Mouse (Mus musculus) neural tube, embryonic 11.5 days (tissue): ENCODE data around the gene Mettl1. TPM values are rescaled to one million over a fixed set of nuclear protein-coding genes. Genes with fewer than 3 reads are reported as not detected.
A peak's percentile ranks its signal among the peaks of the same experiment; 100 is the strongest.

Source experiments
- ATAC-seq: fragments of 200-750 bp; cut with Nextera tagmentation; 2 replicates; pipeline ENCODE4 v1.8.0; 2017; ENCODE audit warnings: moderate number of reproducible peaks, mild to moderate bottlenecking, moderate TSS enrichment, moderate library complexity; ENCODE audit not compliant: insufficient read depth, low FRiP score, low TSS enrichment
- DNase-seq: peaks from one replicate; pipeline ENCODE4 v3.0.0-alpha.2; 2015; ENCODE audit warnings: low spot score
- H3K27ac ChIP-seq: fragments of 300-500 bp; sonication (generic); 2 replicates; pipeline ENCODE4 v1.5.1; 2014; ENCODE audit warnings: low read depth, mild to moderate bottlenecking, low read length
- H3K27me3 ChIP-seq: fragments of 300-500 bp; sonication (generic); 2 replicates; pipeline ENCODE4 v1.6.1; 2014; ENCODE audit warnings: mild to moderate bottlenecking, low read length, mixed read lengths; ENCODE audit not compliant: control insufficient read depth, insufficient read depth
- H3K36me3 ChIP-seq: fragments of 300-500 bp; sonication (generic); 2 replicates; pipeline ENCODE4 v1.6.1; 2014; ENCODE audit warnings: mild to moderate bottlenecking, low read length, moderate library complexity, mixed read lengths; ENCODE audit not compliant: control insufficient read depth, insufficient read depth
- H3K4me1 ChIP-seq: fragments of 300-500 bp; sonication (generic); 2 replicates; pipeline ENCODE4 v1.6.1; 2014; ENCODE audit warnings: low read length, mixed read lengths; ENCODE audit not compliant: control insufficient read depth, insufficient read depth
- H3K4me2 ChIP-seq: fragments of 300-500 bp; sonication (generic); 2 replicates; pipeline ENCODE4 v1.6.1; 2014; ENCODE audit warnings: low read depth, mild to moderate bottlenecking, moderate library complexity
- H3K4me3 ChIP-seq: fragments of 300-500 bp; sonication (generic); 2 replicates; pipeline ENCODE4 v1.5.1; 2014; ENCODE audit warnings: low read depth, low read length
- H3K9ac ChIP-seq: fragments of 300-500 bp; sonication (generic); 2 replicates; pipeline ENCODE4 v1.6.1; 2014; ENCODE audit warnings: mild to moderate bottlenecking, low read length
- H3K9me3 ChIP-seq: fragments of 300-500 bp; sonication (generic); 2 replicates; pipeline ENCODE4 v1.6.1; 2016; ENCODE audit warnings: low read length; ENCODE audit not compliant: control insufficient read depth
- WGBS: fragments of 180-500 bp; shearing (Covaris S2); extraction: QIAGEN DNeasy Blood & Tissue Kit; methylation state at CpG from one replicate; pipeline ENCODE4 v1.1.7; 2014; 5-methylcytosine and 5-hydroxymethylcytosine counted together
- polyA plus RNA-seq: library from polyadenylated mRNA; unstranded; fragments of >200 nt; fragmentation: Nextera tagmentation; extraction: Ambion mirVana; gene quantifications from 2 replicates; pipeline ENCODE4 v1.2.1, GENCODE M21; 2014

Mettl1 gene
- polyA plus RNA-seq, 1 experiment from 2014 or later: 42.0 TPM

GRCm38 (mm10) chr10:127083292-127083914 lies 42.2 kb downstream of the Mettl1 start:
- peaks cover 23% of the 10 kb centered on the region for H3K4me1 ChIP-seq
- peaks cover 57% of the 10 kb centered on the region for H3K27me3 ChIP-seq
- no peak for DNase-seq
- no peaks in the 10 kb centered on the region for H3K36me3 ChIP-seq
- H3K27ac ChIP-seq: no peak overlapping the region
- H3K4me2 ChIP-seq: no peak overlapping the region
- WGBS: 38% methylated on average over 8 of the region's 8 CpGs
- no peaks in the 10 kb centered on the region for H3K9me3 ChIP-seq
- no peak overlapping the region for H3K9ac ChIP-seq
- no peak for ATAC-seq
- no peak overlapping the region for H3K4me3 ChIP-seq

- Histone ChIP-seq H3K9me3 (no peaks in the 10 kb centered on the region), H3K27me3 (peaks cover 58% of the 10 kb centered on the region), H3K9ac (no peak overlapping the region), H3K36me3 (no peaks in the 10 kb centered on the region), H3K4me1 (peaks cover 23% of the 10 kb centered on the region), H3K4me2 (no peak overlapping the region), H3K4me3 (no peak overlapping the region), H3K27ac (no peak overlapping the region)
- 47% methylated on average over 5 of the region's 5 CpGs for WGBS
- ATAC-seq (no peak), DNase-seq (no peak)
These were observed 42.7 kb downstream of the Mettl1 start for GRCm38 (mm10) chr10:127083915-127084306.

DNA sequence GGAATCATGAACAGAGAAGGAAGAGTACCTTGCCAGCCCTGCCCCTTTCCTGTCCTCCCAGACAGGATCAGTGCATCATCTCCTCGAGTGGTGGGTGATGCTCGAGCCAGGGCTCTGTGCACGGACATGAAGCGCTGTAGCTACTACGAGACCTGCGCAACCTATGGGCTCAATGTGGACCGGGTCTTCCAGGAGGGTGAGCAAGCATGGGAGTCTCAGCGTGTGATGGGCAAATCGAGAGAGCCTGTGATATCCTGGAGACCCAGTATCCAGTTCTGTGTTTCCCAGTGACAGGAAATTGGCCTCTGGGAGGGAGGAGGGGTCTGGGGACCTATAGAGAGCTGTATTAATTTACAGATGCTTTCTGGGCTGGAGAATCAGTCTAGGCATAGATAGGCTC lies 43.8 kb downstream of the Mettl1 start:
- WGBS: 87% methylated on average over 9 of the region's 9 CpGs
- H3K27ac ChIP-seq: no peak overlapping the region
- DNase-seq: no peak
- peaks cover 13% of the 10 kb centered on the region for H3K4me1 ChIP-seq
- H3K9me3 ChIP-seq: no peaks in the 10 kb centered on the region
- ATAC-seq: no peak
- peaks cover 58% of the 10 kb centered on the region for H3K27me3 ChIP-seq
- H3K4me2 ChIP-seq: no peak overlapping the region
- no peak overlapping the region for H3K9ac ChIP-seq
- H3K4me3 ChIP-seq: no peak overlapping the region
- no peaks in the 10 kb centered on the region for H3K36me3 ChIP-seq

DNA sequence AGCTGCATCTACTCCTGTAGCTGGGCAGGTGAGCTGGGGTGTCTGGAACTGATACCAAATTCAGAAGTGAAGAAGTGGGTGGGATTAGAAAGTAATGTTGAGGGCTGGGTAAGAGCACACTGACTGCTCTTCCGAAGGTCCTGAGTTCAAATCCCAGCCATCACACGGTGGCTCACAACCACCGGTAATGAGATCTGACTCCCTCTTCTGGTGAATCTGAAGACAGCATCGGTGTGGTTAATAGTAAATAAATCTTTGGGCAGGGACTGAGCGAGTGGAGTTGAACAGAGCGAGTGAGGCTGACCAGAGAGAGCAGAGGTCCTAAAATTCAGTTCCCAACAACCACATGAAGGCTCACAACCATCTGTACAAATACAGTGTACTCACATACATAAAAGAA lies 44.4 kb downstream of the Mettl1 start:
- ATAC-seq (no peak), DNase-seq (no peak)
- Histone ChIP-seq H3K27ac (no peak overlapping the region), H3K4me1 (peaks cover 12% of the 10 kb centered on the region), H3K4me2 (no peak overlapping the region), H3K27me3 (peaks cover 58% of the 10 kb centered on the region), H3K36me3 (no peaks in the 10 kb centered on the region), H3K4me3 (no peak overlapping the region), H3K9me3 (no peaks in the 10 kb centered on the region), H3K9ac (no peak overlapping the region)
- WGBS: 76% methylated on average over 6 of the region's 6 CpGs

- 0 out of 2 replicates have a peak, but pooled peaks cover 2% of the 10 kb centered on the region for H3K36me3 ChIP-seq
- no peak for ATAC-seq
- H3K4me3 ChIP-seq: no peak overlapping the region
- WGBS: 9% methylated on average over 57 of the region's 57 CpGs
- no peak overlapping the region for H3K9ac ChIP-seq
- no peaks in the 10 kb centered on the region for H3K9me3 ChIP-seq
- H3K4me2 ChIP-seq: 0 out of 2 replicates have a peak overlapping the region, but pooled peaks have one; percentile 7
- DNase-seq: peak; percentile 37
- no peak overlapping the region for H3K27ac ChIP-seq
- H3K27me3 ChIP-seq: peaks cover 47% of the 10 kb centered on the region
- peaks cover 4% of the 10 kb centered on the region; the same call in 1 of the 2 replicates for H3K4me1 ChIP-seq
These were observed 49.6 kb downstream of the Mettl1 start for GRCm38 (mm10) chr10:127090560-127091411.

- ATAC-seq (peak; percentile 13; the same call in 1 of the 2 replicates), DNase-seq (peak; percentile 13)
- Histone ChIP-seq H3K27ac (no peak overlapping the region), H3K9me3 (no peaks in the 10 kb centered on the region), H3K27me3 (peaks cover 47% of the 10 kb centered on the region), H3K4me2 (0 out of 2 replicates have a peak overlapping the region, but pooled peaks have one; percentile 7), H3K4me3 (peak overlapping the region; percentile 21; the same call in 1 of the 2 replicates), H3K4me1 (peaks cover 4% of the 10 kb centered on the region; the same call in 1 of the 2 replicates), H3K9ac (no peak overlapping the region), H3K36me3 (peaks cover 5% of the 10 kb centered on the region; the same call in 1 of the 2 replicates)
- 8% methylated on average over 51 of the region's 51 CpGs for WGBS
These were observed 50.5 kb downstream of the Mettl1 start for GRCm38 (mm10) chr10:127091507-127092396.

GRCm38 (mm10) chr10:127092742-127093141 lies 51.5 kb downstream of the Mettl1 start:
- Histone ChIP-seq H3K9me3 (no peaks in the 10 kb centered on the region), H3K36me3 (peaks cover 7% of the 10 kb centered on the region), H3K4me1 (peaks cover 4% of the 10 kb centered on the region; the same call in 1 of the 2 replicates), H3K27ac (no peak overlapping the region), H3K4me3 (no peak overlapping the region), H3K9ac (no peak overlapping the region), H3K27me3 (peaks cover 45% of the 10 kb centered on the region), H3K4me2 (no peak overlapping the region)
- ATAC-seq (no peak), DNase-seq (no peak)
- 49% methylated on average over 4 of the region's 4 CpGs for WGBS

DNA sequence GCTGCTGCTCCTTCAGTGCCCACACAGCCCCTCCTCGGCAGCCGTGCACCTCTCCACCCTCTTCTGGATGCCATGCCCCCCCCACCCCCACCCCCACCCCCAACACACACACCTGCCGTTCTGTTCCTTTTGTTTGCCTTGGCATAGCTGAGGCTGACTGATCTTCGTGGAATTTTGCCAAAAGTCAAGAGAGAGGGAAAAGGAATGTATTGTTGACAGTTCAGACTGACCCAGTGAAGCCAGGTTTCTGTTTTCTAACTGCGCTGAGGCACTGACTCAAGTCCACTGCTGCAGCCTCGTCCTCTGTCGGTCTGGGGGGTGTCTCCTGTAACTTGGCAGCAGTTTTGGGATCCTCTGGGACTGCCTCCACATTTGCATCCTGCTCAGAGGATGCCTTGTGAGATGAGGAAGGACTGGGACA lies 53.2 kb downstream of the Mettl1 start:
- Histone ChIP-seq H3K9ac (no peak overlapping the region), H3K36me3 (peaks cover 12% of the 10 kb centered on the region), H3K4me1 (peaks cover 4% of the 10 kb centered on the region; the same call in 1 of the 2 replicates), H3K27me3 (peaks cover 36% of the 10 kb centered on the region), H3K9me3 (no peaks in the 10 kb centered on the region), H3K27ac (no peak overlapping the region), H3K4me3 (no peak overlapping the region), H3K4me2 (no peak overlapping the region)
- 66% methylated on average over 7 of the region's 7 CpGs for WGBS
- ATAC-seq (no peak), DNase-seq (no peak)
